Mouse (Mus musculus) intestine, embryonic 14.5 days (tissue): ENCODE data around the gene Pdzd8. TPM values are rescaled to one million over a fixed set of nuclear protein-coding genes. Genes with fewer than 3 reads are reported as not detected.
A peak's percentile ranks its signal among the peaks of the same experiment; 100 is the strongest.

Source experiments
- ATAC-seq: fragments of 200-750 bp; cut with Nextera tagmentation; replicated peaks from 2 replicates; pipeline ENCODE4 v1.8.0; 2017; ENCODE audit warnings: low read depth, moderate number of reproducible peaks, moderate TSS enrichment, moderate library complexity; ENCODE audit not compliant: low FRiP score, low TSS enrichment
- DNase-seq: peaks from one replicate; pipeline ENCODE4 v3.0.0-alpha.2; 2018; ENCODE audit warnings: low spot score
- H3K27ac ChIP-seq: fragments of 300-500 bp; sonication (generic); 2 replicates; pipeline ENCODE4 v1.5.1; 2014; ENCODE audit warnings: low read depth, mild to moderate bottlenecking, control low read depth
- H3K27me3 ChIP-seq: fragments of 300-500 bp; sonication (generic); replicated peaks from 2 replicates; pipeline ENCODE4 v1.6.1; 2014; ENCODE audit warnings: low read length, control low read depth; ENCODE audit not compliant: control insufficient read depth, insufficient read depth
- H3K36me3 ChIP-seq: fragments of 300-500 bp; sonication (generic); 2 replicates; pipeline ENCODE4 v1.6.1; 2014; ENCODE audit warnings: low read length, control low read depth; ENCODE audit not compliant: control insufficient read depth, insufficient read depth
- H3K4me1 ChIP-seq: fragments of 300-500 bp; sonication (generic); replicated peaks from 2 replicates; pipeline ENCODE4 v1.6.1; 2014; ENCODE audit warnings: low read length, control low read depth, mixed read lengths; ENCODE audit not compliant: control insufficient read depth, insufficient read depth
- H3K4me2 ChIP-seq: fragments of 300-500 bp; sonication (generic); 2 replicates; pipeline ENCODE4 v1.6.1; 2014; ENCODE audit warnings: low read length
- H3K4me3 ChIP-seq: fragments of 300-500 bp; sonication (generic); 2 replicates; pipeline ENCODE4 v1.5.1; 2014; ENCODE audit warnings: low read depth, low read length, control low read depth, mixed read lengths
- H3K9ac ChIP-seq: fragments of 300-500 bp; sonication (generic); 2 replicates; pipeline ENCODE4 v1.6.1; 2014; ENCODE audit warnings: mild to moderate bottlenecking, low read length
- H3K9me3 ChIP-seq: fragments of 300-500 bp; sonication (generic); 2 replicates; pipeline ENCODE4 v1.6.1; 2016; ENCODE audit warnings: low read length, control low read depth; ENCODE audit not compliant: control insufficient read depth
- WGBS: fragments of 180-500 bp; shearing (Covaris S2); extraction: QIAGEN DNeasy Blood & Tissue Kit; methylation state at CpG from one replicate; pipeline ENCODE4 v1.1.7; 2014; 5-methylcytosine and 5-hydroxymethylcytosine counted together
- polyA plus RNA-seq: library from polyadenylated mRNA; unstranded; fragments of >200 nt; fragmentation: Nextera tagmentation; extraction: Ambion mirVana; gene quantifications from 2 replicates; pipeline ENCODE4 v1.2.1, GENCODE M21; 2014

Pdzd8 gene
- polyA plus RNA-seq, 1 experiment from 2014 or later: 16.6 TPM

GRCm38 (mm10) chr19:59376481-59376880 lies 30.9 kb upstream of the Pdzd8 start:
- WGBS: 79% methylated on average over 2 of the region's 2 CpGs

GRCm38 (mm10) chr19:59374940-59375339 lies 29.4 kb upstream of the Pdzd8 start:
- H3K4me2 ChIP-seq: no peak overlapping the region
- DNase-seq: no peak
- no peak overlapping the region for H3K27ac ChIP-seq
- no peak for ATAC-seq
- H3K27me3 ChIP-seq: no peaks in the 10 kb centered on the region
- H3K4me1 ChIP-seq: no peaks in the 10 kb centered on the region
- H3K4me3 ChIP-seq: no peak overlapping the region
- no peaks in the 10 kb centered on the region for H3K9me3 ChIP-seq
- H3K9ac ChIP-seq: no peak overlapping the region
- 81% methylated on average over 6 of the region's 6 CpGs for WGBS
- no peaks in the 10 kb centered on the region for H3K36me3 ChIP-seq

More at GRCm38 (mm10) chr19:59376481-59376880, 30.9 kb upstream of the Pdzd8 start:
- H3K27ac ChIP-seq: no peak overlapping the region
- no peaks in the 10 kb centered on the region for H3K9me3 ChIP-seq
- H3K27me3 ChIP-seq: no peaks in the 10 kb centered on the region
- H3K4me2 ChIP-seq: no peak overlapping the region
- no peak for DNase-seq
- H3K4me1 ChIP-seq: no peaks in the 10 kb centered on the region
- H3K4me3 ChIP-seq: no peak overlapping the region
- H3K9ac ChIP-seq: no peak overlapping the region
- no peaks in the 10 kb centered on the region for H3K36me3 ChIP-seq
- no peak for ATAC-seq

- 55% methylated on average over 4 of the region's 4 CpGs for WGBS
- H3K27ac ChIP-seq: no peak overlapping the region
- H3K4me2 ChIP-seq: no peak overlapping the region
- H3K4me1 ChIP-seq: no peaks in the 10 kb centered on the region
- H3K9ac ChIP-seq: no peak overlapping the region
- ATAC-seq: no peak
- H3K27me3 ChIP-seq: no peaks in the 10 kb centered on the region
- H3K9me3 ChIP-seq: no peaks in the 10 kb centered on the region
- DNase-seq: no peak
- no peaks in the 10 kb centered on the region for H3K36me3 ChIP-seq
- H3K4me3 ChIP-seq: no peak overlapping the region
Measured at GRCm38 (mm10) chr19:59372928-59373327, 27.3 kb upstream of the Pdzd8 start.

DNA sequence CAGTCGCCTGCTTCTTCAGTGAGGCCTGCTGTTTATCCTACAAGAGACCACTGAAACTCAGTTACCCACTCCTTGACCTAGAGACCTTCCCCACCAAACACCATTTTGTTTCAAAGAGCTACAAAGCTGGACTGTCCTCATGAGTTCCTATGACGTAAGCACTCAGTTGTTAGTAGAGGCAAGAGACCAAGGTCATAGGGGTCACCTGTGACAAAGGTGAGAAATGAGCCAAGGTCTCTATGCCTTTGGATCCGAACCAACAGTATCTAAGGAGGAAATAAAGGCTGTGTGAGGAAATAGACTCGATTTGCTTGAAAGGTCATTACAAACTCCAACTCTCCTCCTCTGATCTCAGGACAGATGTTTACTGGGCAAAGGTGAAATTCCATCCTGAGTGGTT lies 25.4 kb upstream of the Pdzd8 start:
- no peak for ATAC-seq
- 67% methylated on average over 4 of the region's 4 CpGs for WGBS
- H3K27me3 ChIP-seq: no peaks in the 10 kb centered on the region
- no peak overlapping the region for H3K4me3 ChIP-seq
- DNase-seq: no peak
- H3K4me1 ChIP-seq: no peaks in the 10 kb centered on the region
- no peak overlapping the region for H3K27ac ChIP-seq
- H3K4me2 ChIP-seq: no peak overlapping the region
- no peaks in the 10 kb centered on the region for H3K9me3 ChIP-seq
- H3K36me3 ChIP-seq: no peaks in the 10 kb centered on the region
- no peak overlapping the region for H3K9ac ChIP-seq

DNA sequence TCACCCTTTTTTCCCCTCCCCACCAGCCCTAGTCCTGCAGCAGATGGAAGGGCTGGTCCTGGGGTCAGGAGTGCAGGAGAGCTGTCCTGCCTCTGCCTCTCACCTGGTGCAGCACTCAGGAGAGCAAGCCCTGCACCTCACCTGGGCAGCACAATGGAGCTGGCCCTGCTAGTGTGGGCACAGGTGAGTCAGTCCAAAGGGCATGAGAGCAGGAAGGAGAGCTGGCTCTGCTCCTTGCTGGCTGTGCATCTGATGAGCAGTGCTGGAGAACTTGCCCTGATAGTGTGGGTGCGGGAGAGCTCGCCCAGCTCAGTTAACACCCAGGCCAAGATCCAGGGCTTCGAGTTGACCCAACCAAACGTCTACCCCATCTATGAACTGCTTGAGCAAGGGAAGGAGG lies 22.3 kb upstream of the Pdzd8 start:
- no peak overlapping the region for H3K4me3 ChIP-seq
- no peaks in the 10 kb centered on the region for H3K36me3 ChIP-seq
- 0 out of 2 replicates have a peak, but pooled peaks cover 3% of the 10 kb centered on the region for H3K4me1 ChIP-seq
- no peaks in the 10 kb centered on the region for H3K27me3 ChIP-seq
- H3K9me3 ChIP-seq: no peaks in the 10 kb centered on the region
- ATAC-seq: no peak
- no peak for DNase-seq
- no peak overlapping the region for H3K9ac ChIP-seq
- H3K4me2 ChIP-seq: no peak overlapping the region
- no peak overlapping the region for H3K27ac ChIP-seq
- WGBS: 76% methylated on average over 4 of the region's 4 CpGs

GRCm38 (mm10) chr19:59366724-59367123 lies 21.1 kb upstream of the Pdzd8 start:
- WGBS: 60% methylated on average over 3 of the region's 3 CpGs
- DNase-seq (no peak), ATAC-seq (peak; percentile 78; the same call in 1 of the 2 replicates)
- no peak overlapping the region for H3K4me2 ChIP-seq
- H3K36me3 ChIP-seq: no peaks in the 10 kb centered on the region
- H3K27me3 ChIP-seq: no peaks in the 10 kb centered on the region
- no peak overlapping the region for H3K27ac ChIP-seq
- H3K9ac ChIP-seq: no peak overlapping the region
- H3K4me3 ChIP-seq: no peak overlapping the region
- 0 out of 2 replicates have a peak, but pooled peaks cover 3% of the 10 kb centered on the region for H3K4me1 ChIP-seq
- no peaks in the 10 kb centered on the region for H3K9me3 ChIP-seq

DNA sequence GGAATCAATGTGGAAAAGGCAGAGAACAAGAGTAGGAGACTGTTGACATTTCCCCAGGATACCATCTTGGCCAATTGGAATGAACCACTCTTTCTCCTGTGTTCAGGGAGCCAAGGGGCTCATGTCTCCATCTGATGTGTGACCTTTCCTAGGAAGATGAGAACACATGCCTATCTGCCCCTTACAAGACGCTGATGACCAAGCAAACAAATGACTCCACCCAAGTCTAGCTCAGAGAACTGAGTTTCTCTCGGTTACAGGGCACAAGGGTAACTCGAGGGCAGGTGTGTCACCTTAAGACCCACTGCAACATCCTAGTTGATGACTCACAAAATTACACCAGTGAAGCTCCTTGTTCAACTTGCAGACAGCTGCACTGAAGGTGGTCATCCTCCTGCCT lies 18.1 kb upstream of the Pdzd8 start:
- ATAC-seq (no peak), DNase-seq (peak; percentile 37)
- no peak overlapping the region for H3K4me2 ChIP-seq
- H3K4me1 ChIP-seq: 0 out of 2 replicates have a peak, but pooled peaks cover 3% of the 10 kb centered on the region
- no peak overlapping the region for H3K9ac ChIP-seq
- no peak overlapping the region for H3K27ac ChIP-seq
- no peaks in the 10 kb centered on the region for H3K27me3 ChIP-seq
- 74% methylated on average over 3 of the region's 3 CpGs for whole genome bisulfite sequencing
- H3K9me3 ChIP-seq: no peaks in the 10 kb centered on the region
- H3K36me3 ChIP-seq: no peaks in the 10 kb centered on the region
- no peak overlapping the region for H3K4me3 ChIP-seq

GRCm38 (mm10) chr19:59362646-59363045 lies 17.1 kb upstream of the Pdzd8 start:
- Histone ChIP-seq H3K27ac (no peak overlapping the region), H3K9me3 (no peaks in the 10 kb centered on the region), H3K4me3 (no peak overlapping the region), H3K27me3 (no peaks in the 10 kb centered on the region), H3K4me1 (0 out of 2 replicates have a peak, but pooled peaks cover 3% of the 10 kb centered on the region), H3K36me3 (no peaks in the 10 kb centered on the region), H3K4me2 (no peak overlapping the region), H3K9ac (no peak overlapping the region)
- DNase-seq (peak; percentile 38), ATAC-seq (no peak)
- WGBS: 67% methylated on average over 6 of the region's 6 CpGs

GRCm38 (mm10) chr19:59360486-59360896 lies 14.9 kb upstream of the Pdzd8 start:
- H3K9ac ChIP-seq: no peak overlapping the region
- WGBS: 79% methylated on average over 2 of the region's 2 CpGs
- H3K27me3 ChIP-seq: no peaks in the 10 kb centered on the region
- no peak overlapping the region for H3K27ac ChIP-seq
- no peaks in the 10 kb centered on the region for H3K9me3 ChIP-seq
- no peak overlapping the region for H3K4me3 ChIP-seq
- 0 out of 2 replicates have a peak, but pooled peaks cover under 1% of the 10 kb centered on the region for H3K4me1 ChIP-seq
- ATAC-seq (no peak), DNase-seq (no peak)
- H3K4me2 ChIP-seq: no peak overlapping the region
- H3K36me3 ChIP-seq: no peaks in the 10 kb centered on the region
